Mouse (Mus musculus): Measurements from ENCODE around the gene Auts2. TPM values are rescaled to one million over a fixed set of nuclear protein-coding genes. Genes with fewer than 3 reads are reported as not detected.

Gene Auts2
- polyA plus RNA-seq, 1 experiment from 2014 or later: 19.0 TPM

GRCm38 (mm10) chr5:132492793-132493192 is 50.4 kb downstream of the Auts2 start:
- peaks cover 13% of the 10 kb centered on the region for H3K4me1 ChIP-seq (replicated peaks)
- no peaks in the 10 kb centered on the region for H3K36me3 ChIP-seq
- H3K4me3 ChIP-seq (replicated peaks): no peak overlapping the region
- WGBS: 61% methylated on average over 1 of the region's 1 CpGs
- H3K27me3 ChIP-seq (replicated peaks): no peaks in the 10 kb centered on the region
- H3K9ac ChIP-seq: no peak overlapping the region
- ATAC-seq: no peak
- H3K27ac ChIP-seq: no peak overlapping the region
- H3K4me2 ChIP-seq (replicated peaks): no peak overlapping the region
- no peaks in the 10 kb centered on the region for H3K9me3 ChIP-seq

- no peak overlapping the region for H3K9ac ChIP-seq
- no peak overlapping the region for H3K4me2 ChIP-seq (replicated peaks)
- no peaks in the 10 kb centered on the region for H3K9me3 ChIP-seq
- no peak overlapping the region for H3K4me3 ChIP-seq (replicated peaks)
- 0 out of 2 replicates have a peak, but pooled peaks have one; percentile 37 for ATAC-seq
- no peaks in the 10 kb centered on the region for H3K36me3 ChIP-seq
- no peaks in the 10 kb centered on the region for H3K27me3 ChIP-seq (replicated peaks)
- peaks cover 13% of the 10 kb centered on the region for H3K4me1 ChIP-seq (replicated peaks)
- H3K27ac ChIP-seq: no peak overlapping the region
Observed at GRCm38 (mm10) chr5:132492040-132492439, 51.1 kb downstream of the Auts2 start.

- H3K27ac ChIP-seq: peak overlapping the region; percentile 20; the same call in 1 of the 2 replicates
- no peak overlapping the region for H3K4me2 ChIP-seq (replicated peaks)
- WGBS: 55% methylated on average over 4 of the region's 4 CpGs
- no peak overlapping the region for H3K4me3 ChIP-seq (replicated peaks)
- no peaks in the 10 kb centered on the region for H3K27me3 ChIP-seq (replicated peaks)
- no peaks in the 10 kb centered on the region for H3K36me3 ChIP-seq
- no peak overlapping the region for H3K9ac ChIP-seq
- no peaks in the 10 kb centered on the region for H3K9me3 ChIP-seq
- peak; percentile 85 for ATAC-seq
- peaks cover 13% of the 10 kb centered on the region for H3K4me1 ChIP-seq (replicated peaks)
Observed at GRCm38 (mm10) chr5:132491508-132491907, 51.6 kb downstream of the Auts2 start.

- Histone ChIP-seq H3K4me3 (replicated peaks) (no peak overlapping the region), H3K4me1 (replicated peaks) (peaks cover 13% of the 10 kb centered on the region), H3K27ac (no peak overlapping the region), H3K36me3 (no peaks in the 10 kb centered on the region), H3K9ac (no peak overlapping the region), H3K4me2 (replicated peaks) (no peak overlapping the region), H3K9me3 (no peaks in the 10 kb centered on the region), H3K27me3 (replicated peaks) (no peaks in the 10 kb centered on the region)
- 82% methylated on average over 1 of the region's 1 CpGs for WGBS
- ATAC-seq: no peak
Observed at GRCm38 (mm10) chr5:132490326-132490725, 52.8 kb downstream of the Auts2 start.

- WGBS: 62% methylated on average over 7 of the region's 7 CpGs
- no peak overlapping the region for H3K4me3 ChIP-seq (replicated peaks)
- ATAC-seq: no peak
- no peak overlapping the region for H3K27ac ChIP-seq
- no peak overlapping the region for H3K9ac ChIP-seq
- H3K36me3 ChIP-seq: no peaks in the 10 kb centered on the region
- H3K9me3 ChIP-seq: no peaks in the 10 kb centered on the region
- no peaks in the 10 kb centered on the region for H3K27me3 ChIP-seq (replicated peaks)
- H3K4me2 ChIP-seq (replicated peaks): no peak overlapping the region
- H3K4me1 ChIP-seq (replicated peaks): peaks cover 14% of the 10 kb centered on the region
Observed at GRCm38 (mm10) chr5:132489736-132490313, 53.3 kb downstream of the Auts2 start.

DNA sequence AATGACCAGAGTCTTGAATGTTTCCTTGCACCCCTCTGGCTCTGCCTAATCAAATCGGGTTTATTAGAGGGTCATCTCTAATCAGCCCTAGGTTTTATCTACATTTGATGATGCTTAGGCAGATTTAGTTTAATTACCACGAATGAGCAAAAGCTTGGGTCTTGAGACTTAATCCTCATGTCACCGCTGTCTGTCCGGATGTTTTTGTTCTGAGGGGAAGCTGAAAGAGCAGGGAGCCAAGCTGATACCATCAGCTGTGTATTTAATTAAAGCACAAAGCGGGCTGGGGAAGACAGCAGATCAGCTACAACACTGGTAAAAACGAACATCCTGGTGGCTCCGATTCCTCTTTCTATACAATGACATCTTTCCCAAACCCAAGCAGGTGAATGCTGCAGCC is 56.3 kb downstream of the Auts2 start:
- WGBS: 67% methylated on average over 7 of the region's 7 CpGs
- ATAC-seq: no peak
- H3K4me3 ChIP-seq (replicated peaks): no peak overlapping the region
- H3K27ac ChIP-seq: no peak overlapping the region
- no peaks in the 10 kb centered on the region for H3K9me3 ChIP-seq
- no peak overlapping the region for H3K4me2 ChIP-seq (replicated peaks)
- no peak overlapping the region for H3K9ac ChIP-seq
- H3K27me3 ChIP-seq (replicated peaks): no peaks in the 10 kb centered on the region
- no peaks in the 10 kb centered on the region for H3K36me3 ChIP-seq
- H3K4me1 ChIP-seq (replicated peaks): peaks cover 14% of the 10 kb centered on the region

- no peak overlapping the region for H3K27ac ChIP-seq
- no peak for ATAC-seq
- H3K4me2 ChIP-seq (replicated peaks): no peak overlapping the region
- no peak overlapping the region for H3K9ac ChIP-seq
- no peaks in the 10 kb centered on the region for H3K9me3 ChIP-seq
- WGBS: 85% methylated on average over 6 of the region's 6 CpGs
- no peaks in the 10 kb centered on the region for H3K36me3 ChIP-seq
- no peaks in the 10 kb centered on the region for H3K27me3 ChIP-seq (replicated peaks)
- H3K4me3 ChIP-seq (replicated peaks): no peak overlapping the region
- peaks cover 11% of the 10 kb centered on the region; the same call in 1 of the 2 replicates for H3K4me1 ChIP-seq (replicated peaks)
Observed at GRCm38 (mm10) chr5:132485994-132486393, 57.1 kb downstream of the Auts2 start.

DNA sequence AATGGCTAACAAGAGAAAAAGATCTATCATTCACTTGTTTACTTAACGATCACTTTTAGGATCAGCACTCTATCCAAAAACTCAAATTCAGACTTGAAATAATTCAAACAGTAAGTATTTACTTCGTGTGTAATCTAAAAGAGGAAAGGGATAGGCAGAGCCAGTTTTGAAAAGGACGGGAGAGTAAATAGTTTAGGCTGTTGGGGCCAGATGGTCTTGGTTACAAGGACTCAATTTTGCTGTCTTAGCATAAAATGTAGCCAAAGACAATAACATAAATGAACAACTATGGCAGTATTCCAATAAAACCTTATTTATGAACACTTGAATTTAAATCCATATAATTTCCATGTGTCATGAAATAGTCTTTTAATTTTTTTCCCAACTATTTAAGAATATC is 57.7 kb downstream of the Auts2 start:
- Histone ChIP-seq H3K4me2 (replicated peaks) (no peak overlapping the region), H3K9me3 (no peaks in the 10 kb centered on the region), H3K4me3 (replicated peaks) (no peak overlapping the region), H3K27ac (no peak overlapping the region), H3K36me3 (no peaks in the 10 kb centered on the region), H3K27me3 (replicated peaks) (no peaks in the 10 kb centered on the region), H3K4me1 (replicated peaks) (peaks cover 11% of the 10 kb centered on the region; the same call in 1 of the 2 replicates), H3K9ac (no peak overlapping the region)
- no peak for ATAC-seq
- WGBS: 54% methylated on average over 3 of the region's 3 CpGs

- Histone ChIP-seq H3K4me1 (replicated peaks) (peaks cover 6% of the 10 kb centered on the region; the same call in 1 of the 2 replicates), H3K27ac (no peak overlapping the region), H3K9me3 (no peaks in the 10 kb centered on the region), H3K9ac (no peak overlapping the region), H3K36me3 (no peaks in the 10 kb centered on the region), H3K4me2 (replicated peaks) (no peak overlapping the region), H3K27me3 (replicated peaks) (no peaks in the 10 kb centered on the region), H3K4me3 (replicated peaks) (no peak overlapping the region)
- WGBS: 59% methylated on average over 3 of the region's 3 CpGs
- no peak for ATAC-seq
Observed at GRCm38 (mm10) chr5:132481476-132481875, 61.7 kb downstream of the Auts2 start.

- no peak for ATAC-seq
- Histone ChIP-seq H3K4me2 (replicated peaks) (no peak overlapping the region), H3K27me3 (replicated peaks) (no peaks in the 10 kb centered on the region), H3K9ac (no peak overlapping the region), H3K36me3 (no peaks in the 10 kb centered on the region), H3K27ac (no peak overlapping the region), H3K4me1 (replicated peaks) (peaks cover 6% of the 10 kb centered on the region; the same call in 1 of the 2 replicates), H3K9me3 (no peaks in the 10 kb centered on the region), H3K4me3 (replicated peaks) (no peak overlapping the region)
- WGBS: 79% methylated on average over 6 of the region's 6 CpGs
Observed at GRCm38 (mm10) chr5:132480461-132480860, 62.7 kb downstream of the Auts2 start.

DNA sequence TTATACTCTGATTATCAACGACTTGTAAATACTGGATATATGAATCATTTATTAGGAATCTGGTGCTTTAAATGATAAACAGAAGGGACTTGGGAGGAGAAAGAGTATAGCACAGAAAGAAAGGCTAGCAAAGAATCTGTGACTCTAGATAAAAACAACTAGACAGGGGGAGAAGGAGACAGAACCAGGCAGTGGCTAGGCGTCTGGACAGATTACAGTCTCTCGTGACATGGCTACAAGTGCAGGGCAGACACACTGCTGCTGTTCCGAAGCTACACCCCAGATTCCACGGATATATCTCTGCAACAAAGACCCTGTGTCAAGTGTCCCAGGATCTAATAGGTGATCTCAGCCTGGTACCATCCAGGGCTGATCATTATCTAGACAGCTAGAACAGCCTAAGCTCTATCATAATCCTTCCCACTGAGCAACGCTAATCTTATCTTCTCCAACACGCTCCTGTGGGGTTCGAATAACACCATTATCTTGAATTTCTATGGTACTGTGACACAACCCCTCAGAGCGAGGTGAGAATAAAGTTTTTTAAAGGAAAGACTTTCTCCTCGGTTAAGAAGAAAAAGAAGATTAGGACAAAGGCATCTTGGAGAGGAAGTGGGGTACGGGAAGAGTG is 63.8 kb downstream of the Auts2 start:
- Histone ChIP-seq H3K27ac (no peak overlapping the region), H3K27me3 (replicated peaks) (no peaks in the 10 kb centered on the region), H3K4me1 (replicated peaks) (peaks cover 4% of the 10 kb centered on the region; the same call in 1 of the 2 replicates), H3K4me2 (replicated peaks) (no peak overlapping the region), H3K9me3 (no peaks in the 10 kb centered on the region), H3K9ac (no peak overlapping the region), H3K36me3 (no peaks in the 10 kb centered on the region), H3K4me3 (replicated peaks) (no peak overlapping the region)
- WGBS: 43% methylated on average over 11 of the region's 11 CpGs
- ATAC-seq: no peak

DNA sequence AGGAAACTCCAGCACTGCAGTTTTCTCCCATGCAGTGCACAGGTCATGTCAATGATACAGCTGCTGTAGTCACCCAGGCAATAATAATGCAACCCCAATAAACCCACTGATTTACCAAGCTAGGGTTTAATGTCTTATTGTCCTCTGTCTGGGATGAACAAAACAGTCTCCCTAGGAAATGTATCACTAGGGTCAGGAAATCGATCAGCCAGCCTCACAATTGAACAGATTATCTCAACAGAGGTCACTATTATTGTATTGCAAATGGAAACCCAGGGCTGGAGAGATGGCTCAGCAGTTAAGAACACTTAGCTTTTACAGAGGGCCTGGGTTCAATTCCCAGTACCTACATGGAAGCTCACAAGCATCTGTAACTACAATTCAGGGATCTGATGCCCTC is 65.6 kb downstream of the Auts2 start:
- H3K9ac ChIP-seq: no peak overlapping the region
- no peak overlapping the region for H3K27ac ChIP-seq
- no peak overlapping the region for H3K4me2 ChIP-seq (replicated peaks)
- H3K27me3 ChIP-seq (replicated peaks): no peaks in the 10 kb centered on the region
- ATAC-seq: no peak
- H3K36me3 ChIP-seq: no peaks in the 10 kb centered on the region
- H3K4me1 ChIP-seq (replicated peaks): peaks cover 4% of the 10 kb centered on the region; the same call in 1 of the 2 replicates
- 79% methylated on average over 1 of the region's 1 CpGs for WGBS
- no peak overlapping the region for H3K4me3 ChIP-seq (replicated peaks)
- no peaks in the 10 kb centered on the region for H3K9me3 ChIP-seq

DNA sequence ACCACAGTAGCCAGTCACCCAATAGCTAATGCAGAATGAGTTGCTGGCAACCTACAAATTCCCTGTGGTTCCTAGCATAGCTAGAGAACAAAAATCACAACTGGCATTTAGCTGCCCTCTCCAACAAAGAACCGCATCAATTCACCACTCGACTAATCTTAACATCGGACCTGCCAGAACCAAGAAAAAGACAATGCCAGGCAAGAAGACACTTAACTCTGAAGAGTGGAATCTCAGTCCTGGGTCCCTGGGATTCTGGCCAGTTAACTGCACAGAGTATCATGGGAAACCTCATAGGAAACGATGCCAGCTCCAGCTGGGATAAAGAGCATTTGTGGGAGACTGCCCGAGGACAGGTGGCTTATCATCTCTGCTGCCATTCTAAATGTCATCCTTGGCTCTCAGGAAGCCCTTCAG is 70.2 kb downstream of the Auts2 start:
- 84% methylated on average over 5 of the region's 5 CpGs for WGBS
- Histone ChIP-seq H3K4me2 (replicated peaks) (no peak overlapping the region), H3K27me3 (replicated peaks) (no peaks in the 10 kb centered on the region), H3K36me3 (no peaks in the 10 kb centered on the region), H3K27ac (no peak overlapping the region), H3K4me1 (replicated peaks) (no peaks in the 10 kb centered on the region), H3K4me3 (replicated peaks) (no peak overlapping the region), H3K9me3 (no peaks in the 10 kb centered on the region), H3K9ac (no peak overlapping the region)
- no peak for ATAC-seq
